ENCODE assay signal across 9 mouse cellular contexts in genomic region chr3:119387332-119388105, GRCm38 (mm10).
A peak's percentile ranks its signal among the peaks of the same experiment; 100 is the strongest.
DNase-seq lines count a peak whose midpoint lies in the region; ATAC-seq lines count a peak whose summit lies in the region.
"Had no signal": no experiment of that assay in that cellular context is flagged by ENCODE, and none has a peak within 500 bp of the region (broad histone marks: within the 10 kb centered on the region; RNA-seq: fewer than 3 reads in every experiment).

No protein-coding gene starts in this region.

- DNase-seq in right cerebral cortex, postnatal 4 days, result peak; percentile 14
- DNase-seq in right cerebral cortex, adult 18-20 months, result no peak
- peak; percentile 94 for DNase-seq in midbrain, embryonic 11.5 days (ENCODE audit: low spot score, missing footprints)
- no peak for DNase-seq in ovary, postnatal 36 days (ENCODE audit: low spot score)
- DNase-seq in thymus, postnatal 0 days (ENCODE audit: low spot score), result no peak
- DNase-seq: liver, embryonic 13.5 days had no signal

- no peaks in the 10 kb centered on the region for H3K36me3 ChIP-seq in forebrain, embryonic 12.5 days (replicated peaks)
- no peaks in the 10 kb centered on the region for H3K36me3 ChIP-seq in midbrain, embryonic 11.5 days (ENCODE audit: control insufficient read depth, insufficient read depth, low read length)
- H3K36me3 ChIP-seq in heart, embryonic 11.5 days (ENCODE audit: control insufficient read depth, insufficient read depth, low read length), result no peaks in the 10 kb centered on the region
- H3K36me3 ChIP-seq: liver, embryonic 13.5 days had no signal

- peak; percentile 83 for ATAC-seq in forebrain, embryonic 12.5 days (ENCODE audit: low FRiP score)
- peak; percentile 87 for ATAC-seq in midbrain, embryonic 11.5 days (ENCODE audit: low FRiP score)
- no peak for ATAC-seq in heart, embryonic 11.5 days (replicated peaks; ENCODE audit: insufficient number of reproducible peaks, low FRiP score, low TSS enrichment)
- ATAC-seq: Patski had no signal

- peak overlapping the region; percentile 47 for H3K4me2 ChIP-seq in forebrain, embryonic 12.5 days
- peak overlapping the region; percentile 28 for H3K4me2 ChIP-seq in midbrain, embryonic 11.5 days
- no peak overlapping the region for H3K4me2 ChIP-seq in heart, embryonic 11.5 days
- H3K4me2 ChIP-seq: liver, embryonic 13.5 days had no signal

- H3K4me1 ChIP-seq in forebrain, embryonic 12.5 days, result peaks cover 18% of the 10 kb centered on the region
- peaks cover 5% of the 10 kb centered on the region; the same call in 1 of the 2 replicates for H3K4me1 ChIP-seq in midbrain, embryonic 11.5 days (ENCODE audit: control insufficient read depth, insufficient read depth, low read length)
- H3K4me1 ChIP-seq in heart, embryonic 11.5 days (ENCODE audit: control insufficient read depth, insufficient read depth, low read length), result no peaks in the 10 kb centered on the region
- H3K4me1 ChIP-seq: liver, embryonic 13.5 days had no signal

- no peaks in the 10 kb centered on the region; the same call in 1 of the 2 replicates for H3K27me3 ChIP-seq in forebrain, embryonic 12.5 days
- H3K27me3 ChIP-seq in midbrain, embryonic 11.5 days (ENCODE audit: control insufficient read depth, insufficient read depth, low read length), result peaks cover 45% of the 10 kb centered on the region
- no peaks in the 10 kb centered on the region for H3K27me3 ChIP-seq in heart, embryonic 11.5 days (ENCODE audit: control insufficient read depth, insufficient read depth, low read length)
- H3K27me3 ChIP-seq: liver, embryonic 13.5 days; Patski had no signal

- WGBS in forebrain, embryonic 12.5 days, result 17% methylated on average over 26 of the region's 26 CpGs
- WGBS in midbrain, embryonic 11.5 days, result 19% methylated on average over 26 of the region's 26 CpGs
- WGBS in heart, embryonic 11.5 days (ENCODE audit: insufficient replicate concordance), result 78% methylated on average over 26 of the region's 26 CpGs

- peak overlapping the region; percentile 16; the same call in 1 of the 2 replicates for H3K4me3 ChIP-seq in forebrain, embryonic 12.5 days (replicated peaks)
- H3K4me3 ChIP-seq in midbrain, embryonic 11.5 days (ENCODE audit: low read depth, low read length), result no peak overlapping the region
- H3K4me3 ChIP-seq in heart, embryonic 11.5 days (ENCODE audit: low read depth, low read length), result no peak overlapping the region
- H3K4me3 ChIP-seq: liver, embryonic 13.5 days had no signal

- peak overlapping the region; percentile 42 for H3K9ac ChIP-seq in forebrain, embryonic 12.5 days
- H3K9ac ChIP-seq in midbrain, embryonic 11.5 days (ENCODE audit: low read length), result peak overlapping the region; percentile 36
- H3K9ac ChIP-seq in heart, embryonic 11.5 days (ENCODE audit: low read depth, low read length), result no peak overlapping the region
- H3K9ac ChIP-seq: liver, embryonic 13.5 days had no signal

- no peaks in the 10 kb centered on the region for H3K9me3 ChIP-seq in forebrain, embryonic 12.5 days
- H3K9me3 ChIP-seq in midbrain, embryonic 11.5 days (ENCODE audit: control insufficient read depth, low read length), result no peaks in the 10 kb centered on the region
- no peaks in the 10 kb centered on the region for H3K9me3 ChIP-seq in heart, embryonic 11.5 days (replicated peaks; ENCODE audit: control insufficient read depth, low read length)
- H3K9me3 ChIP-seq: liver, embryonic 13.5 days had no signal

- peak overlapping the region; percentile 77 for H3K27ac ChIP-seq in forebrain, embryonic 12.5 days
- H3K27ac ChIP-seq in midbrain, embryonic 11.5 days (ENCODE audit: low read depth, low read length), result peak overlapping the region; percentile 22
- no peak overlapping the region for H3K27ac ChIP-seq in heart, embryonic 11.5 days (ENCODE audit: low read depth, low read length)
- H3K27ac ChIP-seq: liver, embryonic 13.5 days had no signal

Comparison
In these comparisons a context has a peak if more than half of its experiments do, and no peak if none do; other contexts are left out.
1. DNase-seq: peak in right cerebral cortex, postnatal 4 days (single experiment) and midbrain, embryonic 11.5 days (single experiment); none in right cerebral cortex, adult 18-20 months (single experiment), ovary, postnatal 36 days (single experiment) and thymus, postnatal 0 days (single experiment).